Mouse (Mus musculus): ENCODE results near the gene Hebp1. TPM values are rescaled to one million over a fixed set of nuclear protein-coding genes. Genes with fewer than 3 reads are reported as not detected.

The Hebp1 gene
- polyA plus RNA-seq, 2 experiments: 5.9 to 23.2 TPM

DNA sequence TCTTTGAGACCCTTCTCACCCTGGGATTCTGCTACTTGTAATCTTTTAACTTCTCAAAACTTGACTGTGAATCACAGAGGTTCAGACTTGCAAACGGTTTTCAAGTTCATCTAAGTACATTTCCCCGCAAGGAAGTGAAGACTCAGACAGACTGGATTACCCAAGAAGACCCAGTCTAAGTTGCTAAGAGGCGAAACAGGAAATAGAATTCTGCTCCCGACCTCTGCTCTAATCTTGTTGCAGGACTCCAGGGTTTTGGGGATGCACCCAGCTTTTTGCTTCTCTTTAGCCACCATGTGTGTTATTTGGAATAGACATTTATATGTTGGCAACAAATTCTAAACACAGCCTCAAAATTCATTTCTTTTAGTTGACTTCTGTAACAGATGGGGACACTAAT, 36.5 kb downstream of the Hebp1 start:
- Histone ChIP-seq H3K4me3 (replicated peaks; ENCODE audit: low read length) (no peak overlapping the region), H3K27me3 (ENCODE audit: control insufficient read depth, insufficient read depth, low read length) (no peaks in the 10 kb centered on the region), H3K9me3 (ENCODE audit: control insufficient read depth, low read length) (no peaks in the 10 kb centered on the region), H3K9ac (ENCODE audit: low read depth, low read length, severe bottlenecking) (no peak overlapping the region), H3K36me3 (ENCODE audit: control insufficient read depth, insufficient read depth, low read length) (no peaks in the 10 kb centered on the region), H3K4me1 (ENCODE audit: control insufficient read depth, insufficient read depth, low read length) (no peaks in the 10 kb centered on the region), H3K27ac (replicated peaks; ENCODE audit: low read depth, low read length) (no peak overlapping the region), H3K4me2 (replicated peaks; ENCODE audit: low read depth, low read length, severe bottlenecking) (no peak overlapping the region)
- DNase-seq (ENCODE audit: low spot score) (no peak), ATAC-seq (ENCODE audit: low FRiP score, low read depth) (no peak)
- WGBS: 68% methylated on average over 4 of the region's 4 CpGs
- TF ChIP-seq POLR2A (IDR thresholded peaks at IDR 0.05; ENCODE audit: borderline replicate concordance, extremely low read depth, insufficient read depth, insufficient read length): no peak

DNA sequence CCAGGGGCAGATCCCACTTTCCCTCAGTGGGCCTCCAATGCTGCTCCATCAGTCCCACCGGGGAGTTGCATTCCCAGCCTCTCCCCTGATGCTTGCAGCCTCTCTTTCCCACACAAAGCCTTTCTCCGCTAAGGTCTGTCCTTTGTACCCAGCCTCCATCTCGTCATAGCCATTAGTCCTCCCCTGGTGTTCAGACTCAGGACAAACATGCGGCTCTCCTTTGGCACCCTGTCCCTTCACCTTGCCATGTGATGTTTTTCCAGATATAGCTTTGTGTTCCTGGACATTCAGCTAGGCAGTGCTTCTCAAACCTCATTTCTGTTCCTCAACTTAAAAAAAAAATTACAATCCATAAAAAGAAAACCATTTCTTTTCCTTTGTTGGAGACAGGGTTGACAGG, 39.3 kb downstream of the Hebp1 start:
- no peaks in the 10 kb centered on the region for H3K9me3 ChIP-seq (ENCODE audit: control insufficient read depth, low read length)
- no peak for TF ChIP-seq POLR2A (IDR thresholded peaks at IDR 0.05; ENCODE audit: borderline replicate concordance, extremely low read depth, insufficient read depth, insufficient read length)
- H3K4me1 ChIP-seq (ENCODE audit: control insufficient read depth, insufficient read depth, low read length): no peaks in the 10 kb centered on the region
- H3K36me3 ChIP-seq (ENCODE audit: control insufficient read depth, insufficient read depth, low read length): no peaks in the 10 kb centered on the region
- H3K4me2 ChIP-seq (replicated peaks; ENCODE audit: low read depth, low read length, severe bottlenecking): no peak overlapping the region
- no peak for DNase-seq (ENCODE audit: low spot score)
- 62% methylated on average over 4 of the region's 4 CpGs for WGBS
- no peak overlapping the region for H3K4me3 ChIP-seq (replicated peaks; ENCODE audit: low read length)
- no peak overlapping the region for H3K9ac ChIP-seq (ENCODE audit: low read depth, low read length, severe bottlenecking)
- no peak overlapping the region for H3K27ac ChIP-seq (replicated peaks; ENCODE audit: low read depth, low read length)
- no peak for ATAC-seq (ENCODE audit: low FRiP score, low read depth)
- no peaks in the 10 kb centered on the region for H3K27me3 ChIP-seq (ENCODE audit: control insufficient read depth, insufficient read depth, low read length)

DNA sequence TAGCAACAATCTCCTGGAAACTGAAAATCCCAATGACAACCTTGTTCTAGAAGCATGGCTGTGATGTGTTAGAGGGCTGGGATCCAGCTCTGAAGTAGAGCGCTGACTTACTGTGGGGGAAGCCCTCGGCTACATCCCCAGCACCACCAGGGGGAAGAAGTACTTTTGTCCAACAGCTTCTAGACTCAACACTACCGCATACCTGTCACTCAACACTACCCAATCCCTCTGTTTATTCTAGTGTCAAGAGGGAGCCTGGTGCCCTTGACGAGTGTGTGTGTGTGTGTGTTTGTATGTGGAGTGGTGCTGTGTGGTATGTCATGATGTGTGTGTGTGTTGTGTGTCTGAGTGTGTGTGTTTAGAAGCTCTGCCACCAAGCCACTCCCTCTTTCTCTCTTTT, 40.3 kb downstream of the Hebp1 start:
- WGBS: 78% methylated on average over 4 of the region's 4 CpGs
- no peak overlapping the region for H3K27ac ChIP-seq (replicated peaks; ENCODE audit: low read depth, low read length)
- H3K4me3 ChIP-seq (replicated peaks; ENCODE audit: low read length): no peak overlapping the region
- H3K27me3 ChIP-seq (ENCODE audit: control insufficient read depth, insufficient read depth, low read length): no peaks in the 10 kb centered on the region
- DNase-seq (ENCODE audit: low spot score) (no peak), ATAC-seq (ENCODE audit: low FRiP score, low read depth) (no peak)
- no peaks in the 10 kb centered on the region for H3K9me3 ChIP-seq (ENCODE audit: control insufficient read depth, low read length)
- H3K4me1 ChIP-seq (ENCODE audit: control insufficient read depth, insufficient read depth, low read length): no peaks in the 10 kb centered on the region
- H3K36me3 ChIP-seq (ENCODE audit: control insufficient read depth, insufficient read depth, low read length): no peaks in the 10 kb centered on the region
- no peak overlapping the region for H3K9ac ChIP-seq (ENCODE audit: low read depth, low read length, severe bottlenecking)
- no peak overlapping the region for H3K4me2 ChIP-seq (replicated peaks; ENCODE audit: low read depth, low read length, severe bottlenecking)
- TF ChIP-seq POLR2A (IDR thresholded peaks at IDR 0.05; ENCODE audit: borderline replicate concordance, extremely low read depth, insufficient read depth, insufficient read length): no peak

DNA sequence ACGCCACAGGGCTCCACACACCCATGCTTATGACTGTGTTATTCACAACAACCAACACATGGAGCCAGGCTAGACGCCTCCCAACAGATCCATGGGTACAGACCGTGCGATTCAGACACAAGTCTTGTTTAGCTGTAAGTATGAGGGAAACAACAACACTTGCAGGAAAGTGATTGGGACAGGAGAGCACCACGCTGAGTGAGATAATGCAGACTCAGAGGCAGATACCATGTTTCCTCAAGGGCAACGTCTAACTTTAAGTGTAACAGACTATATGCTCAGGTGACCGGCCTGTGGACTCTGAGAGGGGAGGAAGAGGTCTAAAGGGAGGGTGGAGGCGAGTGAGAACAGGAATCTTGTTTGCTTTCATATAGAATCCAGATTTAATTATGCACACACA, 41.2 kb downstream of the Hebp1 start:
- Histone ChIP-seq H3K36me3 (ENCODE audit: control insufficient read depth, insufficient read depth, low read length) (no peaks in the 10 kb centered on the region), H3K27me3 (ENCODE audit: control insufficient read depth, insufficient read depth, low read length) (no peaks in the 10 kb centered on the region), H3K27ac (replicated peaks; ENCODE audit: low read depth, low read length) (no peak overlapping the region), H3K4me3 (replicated peaks; ENCODE audit: low read length) (no peak overlapping the region), H3K4me1 (ENCODE audit: control insufficient read depth, insufficient read depth, low read length) (no peaks in the 10 kb centered on the region), H3K9me3 (ENCODE audit: control insufficient read depth, low read length) (no peaks in the 10 kb centered on the region), H3K9ac (ENCODE audit: low read depth, low read length, severe bottlenecking) (no peak overlapping the region), H3K4me2 (replicated peaks; ENCODE audit: low read depth, low read length, severe bottlenecking) (no peak overlapping the region)
- TF ChIP-seq POLR2A (IDR thresholded peaks at IDR 0.05; ENCODE audit: borderline replicate concordance, extremely low read depth, insufficient read depth, insufficient read length): no peak
- ATAC-seq (ENCODE audit: low FRiP score, low read depth) (no peak), DNase-seq (ENCODE audit: low spot score) (no peak)
- WGBS: 73% methylated on average over 8 of the region's 8 CpGs

DNA sequence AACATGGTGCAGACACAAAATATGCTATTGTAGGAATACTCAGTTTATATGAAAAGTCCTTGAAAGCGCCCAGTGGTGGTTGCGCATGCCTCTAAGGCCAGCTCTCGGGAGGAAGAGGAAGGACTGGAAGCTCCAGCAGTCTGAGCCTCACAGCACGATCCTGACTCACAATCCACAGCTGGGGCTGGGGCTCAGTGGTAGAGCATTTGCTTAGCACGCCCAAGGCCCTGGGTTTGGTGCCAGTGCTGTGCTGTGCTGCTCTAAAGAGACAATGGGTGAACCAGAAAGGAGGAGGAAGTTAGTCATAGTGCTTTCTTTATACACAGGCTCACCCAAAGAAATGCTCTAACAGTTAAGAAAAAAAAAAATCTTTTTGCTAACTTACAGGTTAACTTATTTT, 44.1 kb downstream of the Hebp1 start:
- Histone ChIP-seq H3K4me1 (ENCODE audit: control insufficient read depth, insufficient read depth, low read length) (no peaks in the 10 kb centered on the region), H3K9ac (ENCODE audit: low read depth, low read length, severe bottlenecking) (no peak overlapping the region), H3K36me3 (ENCODE audit: control insufficient read depth, insufficient read depth, low read length) (no peaks in the 10 kb centered on the region), H3K4me3 (replicated peaks; ENCODE audit: low read length) (no peak overlapping the region), H3K27me3 (ENCODE audit: control insufficient read depth, insufficient read depth, low read length) (no peaks in the 10 kb centered on the region), H3K9me3 (ENCODE audit: control insufficient read depth, low read length) (no peaks in the 10 kb centered on the region), H3K4me2 (replicated peaks; ENCODE audit: low read depth, low read length, severe bottlenecking) (no peak overlapping the region), H3K27ac (replicated peaks; ENCODE audit: low read depth, low read length) (no peak overlapping the region)
- no peak for TF ChIP-seq POLR2A (IDR thresholded peaks at IDR 0.05; ENCODE audit: borderline replicate concordance, extremely low read depth, insufficient read depth, insufficient read length)
- DNase-seq (ENCODE audit: low spot score) (no peak), ATAC-seq (ENCODE audit: low FRiP score, low read depth) (no peak)
- WGBS: 79% methylated on average over 5 of the region's 5 CpGs

DNA sequence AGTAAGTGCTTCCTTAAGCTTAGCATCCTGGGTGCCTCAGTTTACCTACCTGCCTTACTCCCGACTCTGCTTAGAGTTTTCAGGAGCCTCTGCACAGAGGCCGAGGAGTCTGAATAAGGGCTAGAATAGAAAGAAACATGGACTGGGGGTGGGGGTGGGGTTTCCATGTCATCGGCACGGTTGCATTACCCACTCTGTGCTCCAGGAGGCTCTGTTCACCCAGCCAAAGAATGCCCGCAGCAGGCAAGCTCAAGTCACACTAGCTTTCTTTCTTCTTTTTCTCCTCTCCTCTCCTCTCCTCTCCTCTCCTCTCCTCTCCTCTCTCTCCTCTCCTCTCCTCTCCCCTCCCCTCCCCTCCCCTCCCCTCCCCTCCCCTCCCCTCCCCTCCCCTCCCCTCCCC, 47.5 kb downstream of the Hebp1 start:
- Histone ChIP-seq H3K27ac (replicated peaks; ENCODE audit: low read depth, low read length) (no peak overlapping the region), H3K9ac (ENCODE audit: low read depth, low read length, severe bottlenecking) (no peak overlapping the region)
- DNase-seq (ENCODE audit: low spot score): no peak

More for the DNA sequence above, 47.5 kb downstream of the Hebp1 start:
- Histone ChIP-seq H3K9me3 (ENCODE audit: control insufficient read depth, low read length) (no peaks in the 10 kb centered on the region), H3K27me3 (ENCODE audit: control insufficient read depth, insufficient read depth, low read length) (no peaks in the 10 kb centered on the region), H3K4me2 (replicated peaks; ENCODE audit: low read depth, low read length, severe bottlenecking) (no peak overlapping the region), H3K4me1 (ENCODE audit: control insufficient read depth, insufficient read depth, low read length) (no peaks in the 10 kb centered on the region), H3K4me3 (replicated peaks; ENCODE audit: low read length) (no peak overlapping the region), H3K36me3 (ENCODE audit: control insufficient read depth, insufficient read depth, low read length) (no peaks in the 10 kb centered on the region)
- no peak for TF ChIP-seq POLR2A (IDR thresholded peaks at IDR 0.05; ENCODE audit: borderline replicate concordance, extremely low read depth, insufficient read depth, insufficient read length)
- no peak for ATAC-seq (ENCODE audit: low FRiP score, low read depth)
- WGBS: 32% methylated on average over 5 of the region's 5 CpGs

Data from limb, embryonic 14.5 days (tissue).